Mouse (Mus musculus): Measurements from ENCODE around the gene Lamb2. TPM values are rescaled to one million over a fixed set of nuclear protein-coding genes. Genes with fewer than 3 reads are reported as not detected.

Lamb2 gene
- polyA plus RNA-seq, 1 experiment: 0.02 TPM

- TF ChIP-seq GATA1 (IDR thresholded peaks at IDR 0.05; ENCODE audit: low read length): no peak
- no peak for TF ChIP-seq TAL1 (IDR thresholded peaks at IDR 0.05; ENCODE audit: low read length)
- H3K27me3 ChIP-seq (ENCODE audit: control insufficient read depth): no peaks in the 10 kb centered on the region
- peaks cover 66% of the 10 kb centered on the region for H3K4me1 ChIP-seq (ENCODE audit: control insufficient read depth)
- H3K4me3 ChIP-seq (replicated peaks): peak overlapping the region; percentile 71
- peaks cover 2% of the 10 kb centered on the region; the same call in 1 of the 2 replicates for H3K9me3 ChIP-seq (ENCODE audit: control insufficient read depth, low read length)
- peaks cover 30% of the 10 kb centered on the region for H3K36me3 ChIP-seq (ENCODE audit: control insufficient read depth)
These were observed 29.0 kb upstream of the Lamb2 start for GRCm38 (mm10) chr9:108450292-108451169.

GRCm38 (mm10) chr9:108451170-108451493 lies 28.4 kb upstream of the Lamb2 start:
- H3K4me3 ChIP-seq (replicated peaks): peak overlapping the region; percentile 71
- H3K36me3 ChIP-seq (ENCODE audit: control insufficient read depth): peaks cover 30% of the 10 kb centered on the region
- H3K27me3 ChIP-seq (ENCODE audit: control insufficient read depth): no peaks in the 10 kb centered on the region
- 0 out of 2 replicates have a peak, but pooled peaks have one; percentile 32 for TF ChIP-seq GATA1 (IDR thresholded peaks at IDR 0.05; ENCODE audit: low read length)
- peak; percentile 36; the same call in 2 of the 3 replicates for TF ChIP-seq TAL1 (IDR thresholded peaks at IDR 0.05; ENCODE audit: low read length)
- peaks cover 72% of the 10 kb centered on the region for H3K4me1 ChIP-seq (ENCODE audit: control insufficient read depth)
- H3K9me3 ChIP-seq (ENCODE audit: control insufficient read depth, low read length): peaks cover 2% of the 10 kb centered on the region; the same call in 1 of the 2 replicates

- peaks cover 76% of the 10 kb centered on the region for H3K4me1 ChIP-seq (ENCODE audit: control insufficient read depth)
- H3K9me3 ChIP-seq (ENCODE audit: control insufficient read depth, low read length): peaks cover 2% of the 10 kb centered on the region; the same call in 1 of the 2 replicates
- H3K4me3 ChIP-seq (replicated peaks): peak overlapping the region; percentile 71
- peaks cover 30% of the 10 kb centered on the region for H3K36me3 ChIP-seq (ENCODE audit: control insufficient read depth)
- no peak for TF ChIP-seq GATA1 (IDR thresholded peaks at IDR 0.05; ENCODE audit: low read length)
- TF ChIP-seq TAL1 (IDR thresholded peaks at IDR 0.05; ENCODE audit: low read length): no peak
- H3K27me3 ChIP-seq (ENCODE audit: control insufficient read depth): no peaks in the 10 kb centered on the region
These were observed 27.9 kb upstream of the Lamb2 start for GRCm38 (mm10) chr9:108451519-108452160.

GRCm38 (mm10) chr9:108452291-108452906 lies 27.1 kb upstream of the Lamb2 start:
- no peaks in the 10 kb centered on the region for H3K27me3 ChIP-seq (ENCODE audit: control insufficient read depth)
- peaks cover 76% of the 10 kb centered on the region for H3K4me1 ChIP-seq (ENCODE audit: control insufficient read depth)
- peaks cover 2% of the 10 kb centered on the region; the same call in 1 of the 2 replicates for H3K9me3 ChIP-seq (ENCODE audit: control insufficient read depth, low read length)
- H3K36me3 ChIP-seq (ENCODE audit: control insufficient read depth): peaks cover 30% of the 10 kb centered on the region
- no peak for TF ChIP-seq GATA1 (IDR thresholded peaks at IDR 0.05; ENCODE audit: low read length)
- no peak for TF ChIP-seq TAL1 (IDR thresholded peaks at IDR 0.05; ENCODE audit: low read length)
- peak overlapping the region; percentile 71 for H3K4me3 ChIP-seq (replicated peaks)

- no peaks in the 10 kb centered on the region for H3K27me3 ChIP-seq (ENCODE audit: control insufficient read depth)
- TF ChIP-seq TAL1 (IDR thresholded peaks at IDR 0.05; ENCODE audit: low read length): no peak
- TF ChIP-seq GATA1 (IDR thresholded peaks at IDR 0.05; ENCODE audit: low read length): no peak
- H3K4me3 ChIP-seq (replicated peaks): peak overlapping the region; percentile 71
- peaks cover 25% of the 10 kb centered on the region for H3K36me3 ChIP-seq (ENCODE audit: control insufficient read depth)
- H3K4me1 ChIP-seq (ENCODE audit: control insufficient read depth): peaks cover 77% of the 10 kb centered on the region
- peaks cover 2% of the 10 kb centered on the region; the same call in 1 of the 2 replicates for H3K9me3 ChIP-seq (ENCODE audit: control insufficient read depth, low read length)
These were observed 26.6 kb upstream of the Lamb2 start for GRCm38 (mm10) chr9:108452911-108453310.

- peaks cover 75% of the 10 kb centered on the region for H3K4me1 ChIP-seq (ENCODE audit: control insufficient read depth)
- H3K27me3 ChIP-seq (ENCODE audit: control insufficient read depth): no peaks in the 10 kb centered on the region
- H3K36me3 ChIP-seq (ENCODE audit: control insufficient read depth): peaks cover 20% of the 10 kb centered on the region
- no peak overlapping the region for H3K4me3 ChIP-seq (replicated peaks)
- TF ChIP-seq GATA1 (IDR thresholded peaks at IDR 0.05; ENCODE audit: low read length) (no peak), TAL1 (IDR thresholded peaks at IDR 0.05; ENCODE audit: low read length) (no peak)
- H3K9me3 ChIP-seq (ENCODE audit: control insufficient read depth, low read length): peaks cover 2% of the 10 kb centered on the region; the same call in 1 of the 2 replicates
These were observed 26.1 kb upstream of the Lamb2 start for GRCm38 (mm10) chr9:108453458-108453857.

GRCm38 (mm10) chr9:108454429-108454828 lies 25.1 kb upstream of the Lamb2 start:
- Histone ChIP-seq H3K4me3 (replicated peaks) (no peak overlapping the region), H3K4me1 (ENCODE audit: control insufficient read depth) (peaks cover 65% of the 10 kb centered on the region), H3K27me3 (ENCODE audit: control insufficient read depth) (no peaks in the 10 kb centered on the region), H3K36me3 (ENCODE audit: control insufficient read depth) (peaks cover 10% of the 10 kb centered on the region), H3K9me3 (ENCODE audit: control insufficient read depth, low read length) (peaks cover 2% of the 10 kb centered on the region; the same call in 1 of the 2 replicates)
- TF ChIP-seq GATA1 (IDR thresholded peaks at IDR 0.05; ENCODE audit: low read length) (no peak), TAL1 (IDR thresholded peaks at IDR 0.05; ENCODE audit: low read length) (no peak)

- H3K4me1 ChIP-seq (ENCODE audit: control insufficient read depth): peaks cover 63% of the 10 kb centered on the region
- H3K27me3 ChIP-seq (ENCODE audit: control insufficient read depth): no peaks in the 10 kb centered on the region
- peaks cover 1% of the 10 kb centered on the region for H3K36me3 ChIP-seq (ENCODE audit: control insufficient read depth)
- TF ChIP-seq GATA1 (IDR thresholded peaks at IDR 0.05; ENCODE audit: low read length) (no peak), TAL1 (IDR thresholded peaks at IDR 0.05; ENCODE audit: low read length) (no peak)
- peaks cover 8% of the 10 kb centered on the region for H3K9me3 ChIP-seq (ENCODE audit: control insufficient read depth, low read length)
- H3K4me3 ChIP-seq (replicated peaks): no peak overlapping the region
These were observed 23.6 kb upstream of the Lamb2 start for GRCm38 (mm10) chr9:108455747-108456571.
